Mouse (Mus musculus) urinary bladder, adult 2 months (tissue): ENCODE data around the gene Orc5. TPM values are rescaled to one million over a fixed set of nuclear protein-coding genes. Genes with fewer than 3 reads are reported as not detected.

Source experiments
- DNase-seq: peaks from one replicate; pipeline ENCODE4 v3.0.0; 2022; ENCODE audit warnings: low spot score
- polyA plus RNA-seq: library from polyadenylated mRNA; depleted of rRNA; stranded (reverse); fragments of >200 nt; gene quantifications from 2 replicates; pipeline ENCODE4 v1.2.3, GENCODE M21; 2012; rRNA removed

Orc5 gene
- 4.0 and 9.5 TPM in 2 replicates for polyA plus RNA-seq

DNA sequence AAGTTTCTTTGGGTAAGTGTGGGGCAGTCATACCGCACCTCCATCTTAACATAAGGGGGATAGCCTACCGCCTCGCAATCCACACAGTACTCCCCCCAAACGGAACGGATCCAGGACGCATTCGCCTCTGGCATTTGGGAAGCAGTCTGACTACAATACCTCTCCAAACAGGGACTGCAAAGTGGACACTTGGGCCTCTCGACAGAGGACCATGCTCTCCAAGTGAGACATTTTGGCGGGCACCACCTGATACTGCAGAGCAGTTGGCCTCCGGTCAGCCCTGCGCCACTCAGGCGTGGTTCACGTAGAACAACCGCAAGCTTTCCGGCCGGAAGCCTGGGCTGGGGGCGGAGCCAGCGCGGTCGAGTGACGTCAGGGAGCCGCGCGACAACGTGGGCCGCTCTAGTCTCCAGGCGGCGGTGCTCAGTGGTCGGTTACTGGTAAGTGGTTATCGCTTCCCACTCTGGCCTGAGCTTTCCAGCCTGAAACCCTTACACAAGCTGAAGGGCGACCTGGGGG lies at the start of gene Orc5:
Gene Orc5 (minus strand): TSS at position 397 of the 519 bp plus-strand sequence.
- peak; percentile 77 for DNase-seq

- DNase-seq = no peak
Observed at GRCm38 (mm10) chr5:22596981-22597380, 46.8 kb upstream of the Orc5 start.

DNA sequence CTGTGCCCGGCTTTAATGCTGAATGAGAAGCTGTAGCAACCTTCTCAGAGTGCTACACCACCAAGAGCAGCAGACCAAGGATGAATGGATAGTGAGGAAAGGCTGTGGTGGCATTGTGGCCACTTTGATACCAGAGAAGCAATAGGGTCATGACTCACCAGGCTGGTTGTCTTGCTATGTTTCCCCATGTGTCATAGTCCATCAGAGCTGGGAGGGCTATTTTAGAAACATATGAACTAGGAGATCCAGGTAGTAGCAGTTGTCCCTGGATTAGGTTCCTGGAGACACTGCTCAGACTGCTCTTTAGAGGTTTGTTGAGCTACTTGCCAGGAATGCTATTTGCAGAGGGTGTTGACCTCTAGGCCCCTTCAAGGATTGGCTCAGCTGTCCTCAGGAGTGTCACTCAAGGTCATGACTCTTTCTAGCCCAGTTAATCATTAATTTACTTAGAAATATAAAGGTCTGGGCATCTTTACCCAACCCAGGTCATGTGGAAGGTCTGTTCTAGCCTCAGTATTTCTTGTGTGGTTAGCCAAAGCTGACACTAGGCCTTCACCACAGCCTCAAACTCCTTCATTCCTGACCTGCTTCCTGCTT lies 39.2 kb upstream of the Orc5 start:
- DNase-seq = no peak

- DNase-seq = no peak
Observed at GRCm38 (mm10) chr5:22587492-22587891, 37.3 kb upstream of the Orc5 start.

- no peak for DNase-seq
Observed at GRCm38 (mm10) chr5:22584556-22584955, 34.3 kb upstream of the Orc5 start.

GRCm38 (mm10) chr5:22578011-22578410 lies 27.8 kb upstream of the Orc5 start:
- no peak for DNase-seq

DNA sequence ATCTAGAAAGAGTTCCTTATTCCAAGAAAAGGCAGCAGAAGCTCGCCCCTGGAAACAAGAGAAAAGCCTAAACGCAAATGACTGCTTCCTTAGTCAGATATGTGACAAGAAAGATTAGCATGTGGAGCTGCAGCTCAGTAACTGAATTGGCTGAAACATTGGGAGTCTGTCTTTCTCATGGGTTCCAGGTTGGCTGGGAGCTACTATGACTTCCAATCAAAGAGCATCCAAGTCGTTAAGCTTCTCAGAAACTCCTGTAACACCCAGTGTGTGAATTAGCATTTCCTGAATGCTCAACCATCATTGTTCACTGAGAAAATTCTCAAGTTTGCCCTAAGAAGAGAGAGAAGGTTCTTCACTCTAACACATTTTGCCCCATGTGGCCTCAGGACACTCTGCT lies 24.5 kb upstream of the Orc5 start:
- no peak for DNase-seq

- no peak for DNase-seq
Observed at GRCm38 (mm10) chr5:22574161-22574560, 23.9 kb upstream of the Orc5 start.

- no peak for DNase-seq
Observed at GRCm38 (mm10) chr5:22573696-22574095, 23.5 kb upstream of the Orc5 start.

DNA sequence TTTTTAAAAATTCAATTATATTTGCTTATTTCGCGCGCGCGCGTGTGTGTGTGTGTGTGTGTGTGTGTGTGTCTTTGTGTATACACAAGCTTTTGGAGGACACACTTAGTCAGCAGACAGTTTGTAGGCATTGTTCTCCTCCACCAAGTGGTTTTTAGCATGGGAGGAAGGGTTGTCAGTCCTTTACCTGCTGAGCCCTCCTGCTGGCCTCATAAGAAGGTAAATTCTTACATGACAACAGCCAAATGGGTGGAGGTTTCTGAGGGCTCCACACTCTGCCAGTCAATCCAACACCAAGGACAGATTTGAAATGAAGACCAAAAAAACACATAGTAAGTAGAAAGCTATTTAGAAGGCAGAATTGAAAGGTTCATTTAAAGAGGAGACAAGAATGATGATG lies 22.7 kb upstream of the Orc5 start:
- no peak for DNase-seq

- no peak for DNase-seq
Observed at GRCm38 (mm10) chr5:22572456-22572855, 22.2 kb upstream of the Orc5 start.

DNA sequence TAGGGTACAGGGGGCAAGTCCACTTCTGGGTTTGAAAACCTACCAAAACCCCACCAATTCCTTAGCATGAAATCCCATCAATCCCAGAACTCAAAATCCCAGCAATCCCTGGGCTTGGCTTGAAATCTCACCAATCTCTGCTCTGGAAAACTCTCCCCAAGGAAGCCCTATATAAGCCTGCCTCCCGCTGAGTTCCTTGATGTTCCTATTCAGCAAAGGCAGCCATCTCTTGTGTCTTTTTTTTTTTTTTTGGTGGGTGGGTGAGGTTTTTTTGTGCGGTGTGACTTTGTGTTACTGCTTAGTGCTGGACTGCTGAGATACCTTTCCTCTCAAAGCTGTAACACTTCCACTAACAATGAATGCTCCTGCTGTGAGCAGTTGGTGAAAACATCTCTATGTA lies 15.5 kb upstream of the Orc5 start:
- no peak for DNase-seq

- no peak for DNase-seq
Observed at GRCm38 (mm10) chr5:22559801-22560200, 9.6 kb upstream of the Orc5 start.

DNA sequence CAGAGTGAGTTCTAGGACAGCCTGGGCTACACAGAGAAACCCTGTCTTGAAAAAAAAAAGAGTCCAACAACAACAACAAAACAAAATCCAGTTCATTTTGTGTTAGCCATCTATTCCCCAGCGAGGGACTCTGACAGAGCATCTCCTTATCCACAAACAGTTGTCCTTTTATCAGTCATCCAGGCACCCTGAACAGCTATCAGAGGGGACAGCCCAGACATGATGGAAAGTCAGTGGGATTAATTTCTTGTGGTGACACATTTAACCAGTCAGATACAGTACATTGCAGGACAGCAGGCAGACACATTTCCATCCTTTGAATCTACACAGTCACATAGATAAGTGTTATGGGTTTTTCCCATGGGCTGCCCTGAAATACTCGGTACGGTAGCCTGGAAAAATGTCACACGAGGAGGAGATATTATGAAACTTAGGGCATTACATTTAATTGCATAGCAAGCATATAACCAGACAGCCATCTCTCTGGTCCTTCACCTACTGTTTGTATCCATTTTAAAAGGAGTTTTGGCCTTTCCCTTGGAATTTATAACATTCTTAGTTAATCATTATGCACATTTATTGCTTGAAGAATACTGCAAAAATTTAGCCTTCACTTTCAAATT lies 7.4 kb upstream of the Orc5 start:
- no peak for DNase-seq

- no peak for DNase-seq
Observed at GRCm38 (mm10) chr5:22556713-22557112, 6.5 kb upstream of the Orc5 start.

DNA sequence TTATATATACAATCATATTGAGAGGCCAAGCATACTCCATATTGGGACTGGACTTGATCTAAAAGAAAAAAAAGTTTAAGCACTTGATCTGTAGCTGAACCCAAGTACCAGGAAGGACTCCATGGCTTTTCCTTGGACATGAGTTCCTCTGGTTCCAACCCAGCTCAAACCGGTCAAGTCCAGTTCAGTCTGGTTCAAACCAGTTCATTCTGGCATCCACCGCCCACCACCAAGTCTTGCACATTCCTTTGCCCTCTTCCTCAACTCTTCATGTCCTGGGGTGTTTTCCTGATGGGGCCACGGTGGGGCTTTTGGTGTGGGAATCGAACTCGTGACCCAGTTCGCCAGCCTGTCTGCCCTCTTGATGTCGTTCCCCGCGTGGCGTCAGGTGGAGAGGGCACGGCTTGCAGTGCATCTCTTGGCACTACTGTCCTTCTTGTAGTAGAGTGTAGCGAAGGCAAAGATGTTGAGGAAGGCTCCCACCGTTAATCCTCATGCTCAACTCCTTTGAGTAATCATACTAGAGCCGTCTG lies 2.1 kb upstream of the Orc5 start:
- no peak for DNase-seq

GRCm38 (mm10) chr5:22549366-22550032 lies 730 bp downstream of the Orc5 start:
- no peak for DNase-seq

GRCm38 (mm10) chr5:22548556-22549161 lies 1.6 kb downstream of the Orc5 start:
- DNase-seq = no peak

DNA sequence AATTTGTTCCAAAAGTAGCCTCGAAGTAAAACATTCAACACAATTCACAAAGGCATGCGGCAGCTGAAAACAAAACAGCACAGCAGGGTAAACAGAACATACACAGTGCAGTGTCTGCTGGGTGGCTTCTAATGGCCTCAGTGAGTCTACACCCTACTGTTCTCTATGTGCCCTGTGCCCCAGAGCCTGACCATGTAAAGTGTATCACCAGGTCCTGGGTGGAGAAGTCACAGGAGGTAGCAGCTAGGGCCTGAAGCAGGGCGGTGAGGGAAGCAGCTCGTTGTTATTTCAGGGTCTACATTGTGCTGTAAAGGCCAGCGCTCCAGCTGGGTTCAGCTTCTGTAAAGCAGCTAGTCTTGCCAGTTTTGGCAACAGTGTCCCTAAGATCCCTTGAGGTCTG lies 3.7 kb downstream of the Orc5 start:
- no peak for DNase-seq

DNA sequence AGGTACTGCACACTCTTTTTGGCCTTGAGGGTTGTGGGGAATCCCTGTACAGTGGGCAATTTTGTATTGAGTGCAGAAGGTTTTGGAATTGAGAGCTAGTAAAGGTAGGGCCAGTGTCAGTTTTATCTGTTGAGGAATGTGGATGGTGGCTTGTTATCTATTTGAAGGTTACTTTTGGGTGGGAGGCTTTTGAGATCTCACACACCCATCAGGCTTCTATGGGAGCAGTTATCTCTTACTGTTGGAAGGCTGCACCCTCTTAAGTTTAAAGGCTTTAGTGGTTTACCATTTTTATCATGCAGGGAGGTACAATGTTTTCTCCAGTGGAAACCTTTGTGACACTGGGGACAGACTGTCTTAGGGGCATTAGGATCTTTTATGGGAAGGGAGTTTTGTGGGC lies 4.9 kb downstream of the Orc5 start:
- no peak for DNase-seq

- DNase-seq = no peak
Observed at GRCm38 (mm10) chr5:22542676-22543075, 7.6 kb downstream of the Orc5 start.

DNA sequence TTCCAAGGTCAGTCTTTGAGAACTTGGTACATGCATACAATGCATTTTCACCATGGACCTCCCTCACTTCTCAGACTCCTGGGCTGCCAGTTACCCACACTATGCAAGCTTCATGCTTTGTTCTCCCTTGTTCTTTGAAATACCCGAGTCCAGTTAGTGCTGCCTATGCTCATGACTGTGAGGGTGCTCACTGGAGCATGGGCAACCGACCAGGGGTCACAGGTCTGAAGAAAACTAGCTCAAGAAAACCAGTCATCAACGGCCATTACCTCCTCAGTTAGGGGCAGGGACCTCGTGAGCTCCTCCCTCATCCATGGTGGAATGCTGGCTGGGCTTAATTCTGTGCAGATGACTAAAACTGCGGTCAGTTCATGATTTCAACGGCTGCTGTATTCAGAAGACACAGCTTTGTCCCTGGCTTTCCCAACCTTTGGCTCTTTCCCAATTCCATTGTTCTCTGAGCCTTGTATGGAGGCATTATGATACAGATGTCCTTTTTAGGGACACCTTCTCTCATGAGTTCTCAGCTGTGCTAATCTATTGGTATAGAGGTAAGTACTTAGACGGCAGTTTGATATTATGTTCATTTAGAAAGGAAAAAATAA lies 11.1 kb downstream of the Orc5 start:
- DNase-seq = no peak
